Comparison of ENCODE assay signal across 9 mouse cellular contexts in the genomic region with DNA sequence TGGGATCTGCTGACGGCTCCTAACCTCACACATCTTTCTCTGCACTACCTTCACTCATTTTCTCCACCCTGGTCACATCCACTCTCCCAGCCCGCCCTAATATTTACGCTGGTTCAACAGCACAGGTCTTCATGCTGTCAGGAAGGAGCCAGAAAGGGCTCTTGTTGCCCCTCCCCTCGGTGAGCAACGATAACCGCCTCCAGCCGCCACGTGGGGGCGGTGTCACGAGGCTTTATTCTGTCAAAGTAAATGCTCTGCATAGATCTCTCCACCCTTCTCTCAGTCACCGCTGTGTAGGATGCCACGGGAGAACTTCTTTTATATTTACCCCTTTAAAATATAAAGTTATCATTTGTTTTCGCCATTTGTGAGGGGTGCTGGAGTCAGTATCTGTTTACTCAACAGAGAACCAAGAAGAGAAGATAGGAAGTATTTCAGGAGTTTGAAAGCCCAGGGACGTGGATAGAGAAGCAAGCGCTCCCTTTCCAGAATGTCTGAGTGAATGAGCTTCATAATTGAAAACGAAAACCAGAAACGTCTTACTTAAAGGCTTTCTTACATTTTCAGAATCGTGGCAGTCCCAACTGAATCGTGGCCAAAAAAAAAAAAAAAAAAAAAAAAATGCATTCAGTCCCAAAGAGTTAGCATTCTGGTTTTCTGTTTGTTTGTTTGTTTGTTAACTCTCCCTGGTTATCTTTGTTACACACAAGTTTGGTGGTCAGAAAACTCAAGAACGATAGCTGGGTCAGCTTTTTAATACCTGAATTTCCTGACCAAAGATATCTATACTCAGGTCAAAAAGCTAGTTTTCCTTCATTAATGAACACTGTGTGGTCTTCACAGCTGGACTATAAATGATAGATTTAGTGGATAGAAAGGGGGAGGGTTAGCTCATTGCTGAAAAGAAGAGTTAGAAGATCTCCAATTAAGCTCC. TPM values are rescaled to one million over a fixed set of nuclear protein-coding genes. Genes with fewer than 3 reads are reported as not detected.
A peak's percentile ranks its signal among the peaks of the same experiment; 100 is the strongest.
DNase-seq lines count a peak whose midpoint lies in the region; ATAC-seq lines count a peak whose summit lies in the region.
"Had no signal": no experiment of that assay in that cellular context is flagged by ENCODE, and none has a peak within 500 bp of the region (broad histone marks: within the 10 kb centered on the region; RNA-seq: fewer than 3 reads in every experiment).

No protein-coding gene starts in this region.

- no peaks in the 10 kb centered on the region for H3K27me3 ChIP-seq in embryonic facial prominence, embryonic 11.5 days (ENCODE audit: control insufficient read depth, insufficient read depth, low read length)
- no peaks in the 10 kb centered on the region for H3K27me3 ChIP-seq in stomach, embryonic 15.5 days (replicated peaks)

- H3K27ac ChIP-seq in embryonic facial prominence, embryonic 11.5 days (replicated peaks; ENCODE audit: low read depth, low read length): no peak overlapping the region
- H3K27ac ChIP-seq in stomach, embryonic 15.5 days: no peak overlapping the region

- H3K4me1 ChIP-seq in embryonic facial prominence, embryonic 11.5 days (ENCODE audit: control insufficient read depth, insufficient read depth, low read length): no peaks in the 10 kb centered on the region
- H3K4me1 ChIP-seq in stomach, embryonic 15.5 days: no peaks in the 10 kb centered on the region

- 53% methylated on average over 20 of the region's 20 CpGs for WGBS in embryonic facial prominence, embryonic 11.5 days
- 51% methylated on average over 20 of the region's 20 CpGs for WGBS in stomach, embryonic 15.5 days

- ATAC-seq in embryonic facial prominence, embryonic 11.5 days (replicated peaks; ENCODE audit: insufficient number of reproducible peaks, low FRiP score, low TSS enrichment, low read depth): no peak
- peak; percentile 70; the same call in 1 of the 2 replicates for ATAC-seq in stomach, embryonic 15.5 days (ENCODE audit: insufficient read depth, low FRiP score, low read depth)

- DNase-seq in kidney, postnatal 4 days: peak; percentile 25
- no peak for DNase-seq in kidney, adult 8-10 months
- peak; percentile 70 for DNase-seq in ZHBTc4 (ENCODE audit: low read depth, low spot score)
- peak; percentile 43 for DNase-seq in embryonic facial prominence, embryonic 11.5 days (ENCODE audit: low spot score)
- peak; percentile 74 to 76 for DNase-seq in lung, adult 18-20 months
- no peak for DNase-seq in layer of hippocampus, adult 11-12 months (ENCODE audit: low spot score)
- no peak for DNase-seq in layer of hippocampus, adult 8-10 months (ENCODE audit: low spot score in 2 of 2)

- H3K4me2 ChIP-seq in embryonic facial prominence, embryonic 11.5 days (ENCODE audit: low read depth, low read length): no peak overlapping the region
- H3K4me2 ChIP-seq in stomach, embryonic 15.5 days: no peak overlapping the region

- no peaks in the 10 kb centered on the region for H3K36me3 ChIP-seq in embryonic facial prominence, embryonic 11.5 days (replicated peaks; ENCODE audit: control insufficient read depth, insufficient read depth, low read depth, low read length)
- no peaks in the 10 kb centered on the region for H3K36me3 ChIP-seq in stomach, embryonic 15.5 days

- no peak overlapping the region for H3K4me3 ChIP-seq in embryonic facial prominence, embryonic 11.5 days (ENCODE audit: low read depth, low read length)
- no peak overlapping the region for H3K4me3 ChIP-seq in stomach, embryonic 15.5 days (replicated peaks)

- no peak overlapping the region for H3K9ac ChIP-seq in embryonic facial prominence, embryonic 11.5 days (replicated peaks; ENCODE audit: low read length)
- no peak overlapping the region for H3K9ac ChIP-seq in stomach, embryonic 15.5 days

- no peaks in the 10 kb centered on the region for H3K9me3 ChIP-seq in embryonic facial prominence, embryonic 11.5 days (replicated peaks; ENCODE audit: control insufficient read depth, low read length)
- H3K9me3 ChIP-seq in stomach, embryonic 15.5 days: no peaks in the 10 kb centered on the region

RNA-seq across cellular contexts. Expression of a gene that starts 12.6 kb away (rescaled TPM):
- not detected in 2 replicates for polyA plus RNA-seq in embryonic facial prominence, embryonic 11.5 days (2014; fragmentation: Nextera tagmentation; extraction: Ambion mirVana)
- not detected in 2 replicates for polyA plus RNA-seq in stomach, embryonic 15.5 days (2015; fragmentation: Nextera tagmentation; extraction: Ambion mirVana)
- not detected for total RNA-seq in layer of hippocampus, adult 8-10 months (2022)
- polyA plus RNA-seq: intestine, embryonic 14.5 days had no signal

RNA-seq across cellular contexts. Expression of a gene that starts 16.7 kb away (rescaled TPM):
- 6.5 and 6.7 TPM in 2 replicates for polyA plus RNA-seq in embryonic facial prominence, embryonic 11.5 days (2014; fragmentation: Nextera tagmentation; extraction: Ambion mirVana)
- 7.1 and 16.6 TPM in 2 replicates for polyA plus RNA-seq in stomach, embryonic 15.5 days (2015; fragmentation: Nextera tagmentation; extraction: Ambion mirVana)
- total RNA-seq in layer of hippocampus, adult 8-10 months (2022): not detected

Comparison
In these comparisons a context has a peak if more than half of its experiments do, and no peak if none do; other contexts are left out.
1. DNase-seq: peak in kidney, postnatal 4 days (2 of 2), ZHBTc4 (single experiment), embryonic facial prominence, embryonic 11.5 days (single experiment) and lung, adult 18-20 months (2 of 2); none in kidney, adult 8-10 months (0 of 2), layer of hippocampus, adult 11-12 months (single experiment) and layer of hippocampus, adult 8-10 months (0 of 2).